Mouse (Mus musculus) cerebellum, adult 11-12 months (tissue): ENCODE data around the gene Vrk1.

Experiments
- DNase-seq: peaks from one replicate; pipeline ENCODE4 v3.0.0; 2022

Gene Vrk1

DNA sequence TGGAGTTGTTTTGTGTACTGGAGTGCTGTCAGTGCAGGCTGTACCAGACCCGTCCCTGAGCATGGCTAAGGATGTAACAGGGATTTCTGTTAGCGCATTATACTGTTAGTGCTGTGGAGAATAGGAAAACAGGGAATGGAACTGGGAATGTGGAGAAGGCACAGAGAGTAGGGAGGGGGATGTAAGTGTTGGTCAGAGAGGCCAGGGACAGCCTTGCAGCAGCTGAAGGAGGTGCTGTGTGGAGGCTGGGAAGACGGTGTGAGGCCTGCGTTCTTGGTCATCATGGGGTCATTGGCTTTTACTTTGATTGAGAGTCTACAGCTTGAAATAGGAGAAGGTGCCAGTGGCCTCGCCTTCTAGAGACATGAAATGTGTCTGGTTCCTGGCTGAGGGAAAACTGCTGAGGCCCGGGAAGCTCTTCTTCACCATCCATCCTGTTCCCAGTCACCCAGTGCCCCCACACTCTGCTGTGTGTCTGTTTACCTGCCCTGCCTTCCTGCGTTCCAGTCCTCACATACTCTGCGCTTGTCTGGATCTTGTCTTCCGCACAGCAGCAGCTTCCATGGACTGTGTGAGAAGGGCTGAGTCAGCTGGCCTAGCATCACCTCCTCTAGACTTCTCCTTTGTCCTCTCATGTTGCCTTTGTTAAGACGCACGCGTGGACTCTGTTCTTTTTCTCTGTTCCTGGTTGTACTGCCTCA, 50.0 kb downstream of the Vrk1 start:
- DNase-seq: no peak

DNA sequence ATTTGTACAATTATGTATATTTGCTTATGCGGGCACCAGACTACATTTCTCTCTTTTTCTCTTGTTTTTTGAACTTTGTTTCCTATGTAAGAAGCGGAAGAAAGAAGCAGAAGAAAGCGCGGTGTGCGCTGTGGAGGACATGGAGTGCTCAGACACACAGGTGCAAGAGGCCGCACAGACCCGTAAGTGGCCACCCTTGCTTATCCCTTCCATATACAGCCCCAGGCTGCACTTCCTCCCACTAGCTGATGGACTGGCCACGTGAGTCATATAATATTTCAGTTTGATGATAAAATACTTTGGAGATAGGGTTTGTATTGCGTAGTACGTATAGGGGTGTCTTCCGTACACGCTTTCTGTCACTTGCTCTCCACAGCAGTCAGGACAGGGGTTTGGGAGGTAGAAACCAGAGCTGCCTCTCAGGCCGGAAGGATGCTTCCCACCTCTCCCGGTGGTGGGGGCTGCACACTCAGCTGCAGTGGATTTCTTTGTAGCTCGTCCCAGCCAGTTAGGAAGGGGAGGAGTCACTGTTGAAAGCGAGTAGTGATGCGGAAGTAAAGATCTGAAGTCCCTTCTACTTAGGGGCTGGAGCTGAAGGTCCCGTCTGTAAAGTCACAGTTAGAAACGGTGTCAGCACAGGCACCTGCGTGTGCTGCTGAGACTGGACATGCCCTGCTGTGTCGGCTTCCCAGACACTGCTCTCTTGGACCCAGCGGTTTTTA, 60.6 kb downstream of the Vrk1 start:
- DNase-seq: no peak

DNA sequence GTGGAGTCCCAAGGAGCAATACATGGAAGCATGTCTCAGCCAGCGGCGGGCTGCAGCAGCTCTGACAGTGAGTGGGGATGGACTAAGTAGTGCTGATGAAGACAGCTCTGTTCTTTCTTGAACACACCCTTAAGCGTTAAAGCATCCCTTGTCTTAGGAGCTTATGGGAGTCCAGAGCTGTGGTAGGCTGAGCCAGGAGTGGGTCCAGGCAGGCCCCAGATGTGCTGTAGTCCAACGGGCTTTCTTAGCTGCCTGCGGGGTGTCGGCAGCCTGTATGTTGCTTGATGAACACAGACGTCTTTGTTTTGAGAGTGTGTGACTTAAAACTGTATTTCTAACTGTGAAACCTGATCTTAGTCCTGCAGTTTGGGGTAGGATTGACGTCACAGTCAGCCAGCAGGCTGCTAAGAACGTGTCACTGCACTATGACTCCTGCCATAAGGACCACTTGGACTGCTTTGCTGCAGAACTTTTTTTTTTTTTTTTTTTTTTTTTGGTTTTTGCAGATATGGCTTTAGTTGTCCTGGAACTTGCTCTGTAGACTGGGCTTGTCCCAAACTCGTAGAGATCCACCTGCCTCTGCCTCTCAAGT, 61.6 kb downstream of the Vrk1 start:
- DNase-seq: no peak

DNA sequence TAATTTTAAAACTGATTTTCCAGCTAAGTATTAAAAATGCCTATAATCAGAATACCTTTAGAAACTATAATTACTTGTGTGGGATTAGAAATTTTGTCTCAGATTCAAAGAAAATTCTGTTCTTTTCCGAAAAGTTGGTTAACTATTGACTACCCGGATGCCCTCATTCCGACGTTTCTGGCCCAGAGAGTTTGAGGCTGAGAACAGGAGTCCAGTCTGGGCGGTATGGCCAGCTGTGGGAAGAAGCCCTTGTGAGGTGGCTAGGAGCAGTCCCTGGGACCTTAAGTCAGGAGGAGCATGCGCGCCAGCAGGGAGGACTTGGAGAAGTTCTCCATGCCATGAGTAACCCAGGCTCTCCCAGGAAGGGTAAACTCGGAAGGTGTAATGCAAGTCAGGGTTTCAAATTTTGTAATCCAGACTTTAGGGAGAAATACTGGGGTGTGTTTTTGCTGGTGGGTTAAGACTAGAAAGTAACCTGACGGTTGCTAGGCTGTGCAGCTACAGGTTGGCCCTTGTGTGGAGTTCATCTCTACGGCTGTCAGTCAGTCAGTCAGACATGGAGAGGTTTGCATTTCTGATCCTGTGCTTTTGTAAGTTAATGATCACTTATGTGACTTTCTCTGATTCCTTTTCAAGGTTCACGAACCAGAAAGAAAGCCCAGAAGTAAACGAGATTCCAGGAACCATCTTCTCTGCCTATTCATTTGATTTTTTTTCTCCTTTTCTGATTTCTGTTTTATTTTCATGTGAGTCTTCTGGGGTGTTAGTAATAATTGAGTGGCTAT, 64.5 kb downstream of the Vrk1 start:
- DNase-seq: no peak

DNA sequence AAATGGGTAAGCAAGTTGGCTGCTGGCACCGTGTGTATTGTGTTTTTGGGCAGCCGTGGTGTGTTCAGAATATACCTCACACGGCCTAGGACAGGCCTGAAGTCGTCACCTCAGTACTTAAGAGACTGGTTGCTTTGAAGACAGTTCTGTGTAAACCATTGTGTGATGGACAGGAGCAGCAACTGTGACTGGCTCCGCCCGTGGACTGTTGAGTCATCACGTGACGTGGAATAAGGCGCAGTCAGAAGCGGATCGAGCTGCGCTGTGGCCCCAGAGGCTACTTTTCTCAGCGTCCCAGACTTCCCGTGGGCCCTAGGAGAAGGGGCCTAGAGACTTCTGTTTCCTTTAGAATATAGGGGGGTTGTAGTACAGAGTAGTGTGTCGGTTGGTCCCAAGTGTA, 66.1 kb downstream of the Vrk1 start:
- DNase-seq: no peak

DNA sequence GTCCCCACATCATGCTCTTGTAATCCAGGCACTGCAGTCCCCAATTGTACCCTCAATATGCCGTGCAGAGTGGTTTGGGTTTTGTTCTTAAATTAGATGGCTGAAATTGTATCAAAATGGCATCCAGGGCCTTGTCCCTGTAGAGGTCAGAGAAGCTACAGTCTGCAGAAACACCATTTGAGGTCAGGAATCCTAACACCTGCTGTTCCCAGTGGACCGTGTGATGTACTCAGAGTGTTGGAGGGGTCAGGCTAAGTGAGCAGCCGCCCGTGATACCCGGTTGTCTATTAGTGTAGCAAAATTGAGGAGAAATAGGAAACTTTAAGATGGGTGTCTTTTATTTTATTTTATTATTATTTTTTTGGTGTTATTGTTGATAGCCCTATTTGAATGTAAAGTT, 70.5 kb downstream of the Vrk1 start:
- DNase-seq: no peak

DNA sequence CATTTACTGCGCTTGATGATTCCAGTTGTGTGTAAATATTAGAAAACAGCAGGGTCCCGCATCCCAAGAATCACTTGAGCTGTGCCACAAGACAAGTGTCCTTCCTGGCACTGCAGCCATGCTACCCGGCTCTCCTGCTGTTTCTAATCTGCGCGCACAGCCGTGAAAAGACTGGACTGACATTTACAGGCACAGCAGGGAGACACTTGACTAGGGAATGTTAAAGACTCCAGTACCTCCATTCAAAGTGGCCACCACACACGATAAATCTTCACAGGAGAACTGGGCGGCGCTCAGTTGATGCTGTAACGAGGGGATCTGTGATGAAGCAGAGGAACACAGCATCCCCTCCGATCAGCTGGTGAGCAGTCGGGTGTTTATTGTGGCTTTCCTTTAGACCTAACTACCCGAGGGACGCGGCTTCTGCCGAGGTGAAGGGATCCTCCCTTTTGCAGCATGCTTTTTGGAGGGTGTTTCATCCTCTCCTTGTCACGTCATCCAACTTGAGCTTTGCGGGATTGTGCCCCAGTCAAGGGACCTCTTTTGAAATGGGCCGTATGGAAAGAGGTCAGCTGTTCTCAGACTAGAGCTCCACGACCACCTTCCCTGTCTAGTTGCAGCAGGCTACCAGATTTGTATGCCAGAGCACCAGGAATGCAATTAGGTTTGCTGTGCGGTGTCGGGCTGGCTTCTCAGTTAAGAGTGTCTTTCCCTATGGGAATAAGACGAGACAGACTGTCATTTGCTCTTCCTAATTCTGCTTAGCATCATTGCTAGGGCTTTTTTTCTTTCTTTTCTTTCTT, 71.1 kb downstream of the Vrk1 start:
- peak; percentile 65 for DNase-seq

DNA sequence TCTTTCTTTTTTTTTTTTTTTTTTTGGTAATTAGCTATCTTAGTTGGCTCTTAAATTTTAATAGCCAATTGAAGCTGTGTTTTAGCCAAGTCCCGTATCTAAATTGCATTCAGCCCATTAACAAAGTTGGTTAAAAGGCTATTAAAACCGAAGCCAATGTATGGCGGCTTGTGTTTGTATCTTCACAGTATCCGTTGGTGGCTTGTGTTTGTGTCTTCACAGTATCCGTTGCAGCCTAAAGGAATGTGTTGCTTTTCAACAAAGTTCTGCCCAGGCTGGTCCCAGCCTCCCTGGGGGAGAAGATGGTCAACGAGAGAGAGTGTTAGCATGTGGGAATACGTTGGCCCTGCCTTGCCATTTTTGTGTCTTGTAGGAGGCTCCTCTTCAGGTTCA, 71.7 kb downstream of the Vrk1 start:
- no peak for DNase-seq

DNA sequence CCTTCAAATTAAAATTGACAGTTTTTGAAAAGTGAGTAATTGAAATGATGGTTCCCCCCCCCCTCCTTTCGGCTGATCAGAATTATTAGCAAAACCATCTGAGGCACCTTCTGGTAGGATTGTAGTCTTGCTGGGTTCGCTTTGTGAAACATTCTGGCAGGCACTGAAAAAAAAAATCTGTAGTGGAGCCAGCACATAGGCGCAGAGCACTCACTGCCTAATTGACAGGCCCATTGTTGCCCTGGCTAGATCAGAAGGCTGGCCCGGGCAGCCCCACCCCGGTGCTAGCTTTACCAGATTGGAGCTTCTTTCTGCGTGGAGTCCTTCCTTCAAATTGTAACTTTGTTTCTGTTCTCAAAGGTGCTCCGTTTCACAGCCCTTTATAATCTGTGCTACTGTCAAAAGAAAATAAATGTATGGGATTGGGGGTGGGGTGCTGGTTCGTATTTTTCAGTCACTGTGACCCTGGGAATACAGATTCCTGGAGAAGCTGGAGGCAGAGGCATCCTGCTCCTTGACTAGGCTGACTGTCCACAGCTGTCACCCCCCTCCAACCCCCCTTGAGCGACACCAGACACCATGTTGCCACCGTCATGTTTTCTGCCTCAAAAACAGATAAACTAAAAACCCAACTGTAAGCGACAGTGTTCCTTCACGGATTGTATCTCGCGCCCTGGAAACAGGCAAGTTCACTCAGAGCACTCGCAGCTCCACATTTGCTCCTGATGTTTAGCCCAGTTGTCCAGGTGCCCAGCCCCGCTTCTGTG, 72.3 kb downstream of the Vrk1 start:
- DNase-seq: no peak

DNA sequence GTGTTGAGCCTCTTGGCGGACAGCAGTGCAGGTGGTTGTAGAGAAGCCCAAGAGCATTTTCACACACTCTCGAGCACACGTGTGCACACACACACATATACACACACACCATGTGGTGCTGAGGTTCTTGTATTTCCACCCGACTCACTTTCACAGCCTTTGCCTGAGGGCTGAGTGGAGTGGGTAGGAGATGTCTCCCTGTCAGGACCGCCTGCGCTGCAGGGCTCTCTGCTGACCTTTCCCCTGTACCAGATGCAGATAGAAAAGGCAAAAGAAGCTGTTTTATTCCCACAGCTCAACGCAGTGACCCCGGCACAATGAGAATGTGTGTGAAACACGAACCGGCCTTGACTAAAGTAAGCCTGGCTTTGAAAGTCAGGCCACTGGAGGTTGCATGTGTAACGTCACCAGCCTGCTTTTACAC, 72.9 kb downstream of the Vrk1 start:
- no peak for DNase-seq

DNA sequence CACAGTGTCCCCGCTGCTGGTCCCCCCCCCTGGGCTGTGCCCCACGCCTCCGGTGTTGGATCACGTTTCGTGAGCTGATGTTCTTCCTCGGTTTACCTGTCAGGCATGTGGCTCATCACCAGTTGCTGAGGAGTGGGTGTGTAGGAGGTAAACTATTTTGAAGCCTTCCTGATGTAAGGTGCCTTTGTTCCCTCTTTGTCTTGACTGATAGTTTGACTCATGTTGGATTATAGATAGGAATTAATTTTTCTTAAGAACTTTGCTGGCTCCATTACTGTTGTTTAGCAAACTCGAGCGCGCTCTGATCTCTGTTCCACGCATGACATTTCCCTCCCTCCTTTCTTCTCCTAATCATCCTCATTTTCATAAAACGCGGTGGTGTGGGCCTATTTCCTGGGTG, 74.1 kb downstream of the Vrk1 start:
- DNase-seq: no peak

DNA sequence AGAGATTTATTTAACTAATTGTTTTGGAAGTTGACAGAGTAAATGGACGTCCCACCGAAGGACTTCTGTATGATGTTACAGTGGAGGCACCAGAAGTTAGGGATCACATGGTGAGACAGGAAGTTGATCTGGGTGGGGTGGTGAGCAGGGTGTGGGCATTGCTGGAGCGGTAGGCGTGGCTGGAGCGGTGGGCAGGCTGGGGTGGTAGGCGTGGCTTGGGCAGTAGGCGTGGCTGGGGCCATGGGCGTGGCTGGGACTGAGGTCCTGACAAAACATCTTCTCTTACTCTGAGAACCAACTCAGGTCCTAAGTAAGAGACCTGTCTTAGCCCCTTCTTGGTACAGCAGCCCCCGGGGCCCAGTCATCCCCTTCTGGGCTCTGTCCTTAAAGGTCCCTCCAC, 84.8 kb downstream of the Vrk1 start:
- no peak for DNase-seq

DNA sequence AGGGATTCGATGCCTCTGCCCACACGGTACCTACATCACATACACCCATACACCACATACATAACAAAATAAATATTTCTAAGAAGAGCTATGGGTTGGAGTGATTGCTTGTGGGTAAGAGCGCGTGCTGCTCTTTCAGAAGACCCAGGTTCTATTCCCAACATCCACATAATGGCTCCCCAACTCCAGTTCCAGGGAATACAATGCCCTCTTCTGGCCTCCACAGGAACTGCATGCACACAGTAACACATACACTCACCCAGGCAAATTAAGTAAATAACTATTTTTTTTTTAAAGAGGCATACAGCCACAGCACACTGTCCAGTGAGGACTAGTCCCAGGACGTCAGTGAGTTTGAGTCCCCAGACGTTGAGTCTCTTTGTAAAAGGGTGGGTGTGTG, 92.0 kb downstream of the Vrk1 start:
- DNase-seq: no peak

DNA sequence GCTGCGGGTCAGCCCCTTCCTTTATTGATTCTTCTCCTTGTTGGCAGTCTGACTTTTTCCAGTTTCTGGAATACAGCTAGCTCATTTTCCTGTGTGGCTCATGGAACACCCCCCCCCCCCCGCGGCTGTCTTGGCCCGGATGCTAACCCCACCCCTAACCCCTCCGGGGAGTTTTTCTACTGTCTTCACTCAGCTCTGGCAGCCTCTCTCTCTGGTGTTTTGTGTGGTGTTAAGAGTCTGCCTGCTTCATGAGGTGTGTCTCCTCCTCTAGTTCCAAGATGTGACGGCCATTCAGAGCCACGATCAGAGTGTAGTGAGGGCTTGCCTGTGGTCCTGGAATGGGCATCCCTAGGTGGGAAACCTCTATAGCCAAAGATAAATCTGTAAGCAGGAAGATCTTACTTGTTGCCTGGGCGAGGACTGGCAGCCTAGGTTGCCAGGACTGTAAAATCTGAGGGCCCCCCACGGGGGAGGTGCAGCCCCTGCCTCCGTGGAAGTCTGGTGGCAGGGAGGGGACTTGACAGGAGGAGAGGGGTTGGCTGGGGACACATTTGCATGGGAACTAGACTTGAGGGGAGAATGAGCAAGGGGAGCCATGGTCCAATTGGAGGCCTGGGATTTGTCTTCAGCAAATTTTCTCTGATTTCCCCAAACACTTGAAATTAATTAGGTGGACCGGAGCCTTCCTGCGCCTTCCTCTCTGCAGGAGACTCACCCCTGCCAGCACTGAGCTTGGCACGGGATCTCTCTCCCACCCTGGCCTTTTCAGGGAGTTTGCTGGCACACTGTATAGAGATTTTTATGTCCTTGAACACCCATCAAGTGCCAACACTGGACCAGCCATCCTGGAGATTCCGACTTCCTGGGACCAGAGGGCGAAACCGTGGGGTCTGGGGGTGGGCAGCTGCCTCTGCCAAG, 93.0 kb downstream of the Vrk1 start:
- no peak for DNase-seq

DNA sequence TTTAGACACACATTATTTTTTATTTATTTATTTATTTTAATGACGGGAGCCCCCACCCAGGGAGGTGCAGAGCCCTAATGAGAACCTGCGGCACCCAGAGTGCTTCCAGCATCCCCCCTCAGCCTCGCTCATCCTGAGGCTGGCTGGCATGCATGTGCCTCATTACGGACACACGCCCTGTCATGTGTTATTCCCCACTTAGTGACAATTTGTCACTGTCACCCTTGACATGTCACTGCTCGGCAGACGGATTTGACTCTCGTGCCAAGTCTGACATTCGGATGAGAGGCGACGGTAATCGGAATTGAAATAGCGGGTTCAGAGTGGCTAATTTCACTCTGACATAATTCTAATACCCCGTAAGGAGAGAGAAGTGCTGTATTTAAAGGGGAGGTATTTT, 97.2 kb downstream of the Vrk1 start:
- no peak for DNase-seq

DNA sequence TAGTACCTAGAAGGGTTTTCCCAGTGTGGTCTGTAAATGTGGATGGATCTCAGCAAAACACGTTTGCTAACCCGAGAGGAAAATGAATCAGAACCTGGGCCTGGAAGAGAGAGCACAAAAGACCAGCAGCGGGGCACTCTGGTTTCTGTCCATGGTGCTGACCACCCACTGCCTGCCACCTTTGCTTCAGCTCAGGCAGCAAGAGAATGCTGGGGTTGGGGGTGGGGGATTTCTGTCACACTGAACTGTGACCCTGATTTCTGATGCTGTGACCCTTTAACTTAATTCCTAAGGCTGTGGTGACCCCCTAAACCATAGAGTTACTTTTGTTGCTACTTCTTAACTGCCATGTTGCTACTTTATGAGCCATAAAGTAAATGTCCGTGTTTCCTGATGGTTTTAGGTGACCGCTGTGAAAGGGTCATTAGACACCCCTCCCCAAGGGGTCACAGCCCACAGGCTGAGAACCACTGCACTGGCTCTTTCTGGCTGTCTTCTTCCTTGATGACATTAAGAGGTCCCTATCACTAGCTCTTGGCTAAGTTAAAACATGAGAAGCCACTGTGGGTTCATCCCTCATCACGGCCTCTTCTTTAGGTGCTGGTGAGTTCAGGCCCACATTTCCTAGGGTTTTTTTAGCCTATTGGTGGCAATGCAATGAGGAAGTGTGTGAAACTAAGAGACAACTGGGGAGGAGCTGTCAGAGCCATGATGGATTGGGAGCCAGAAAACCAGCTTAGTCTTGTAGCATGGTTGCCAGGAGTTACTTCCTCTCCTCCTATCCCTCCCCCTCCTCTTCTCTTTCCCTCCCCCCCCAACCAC, 105.3 kb downstream of the Vrk1 start:
- no peak for DNase-seq

DNA sequence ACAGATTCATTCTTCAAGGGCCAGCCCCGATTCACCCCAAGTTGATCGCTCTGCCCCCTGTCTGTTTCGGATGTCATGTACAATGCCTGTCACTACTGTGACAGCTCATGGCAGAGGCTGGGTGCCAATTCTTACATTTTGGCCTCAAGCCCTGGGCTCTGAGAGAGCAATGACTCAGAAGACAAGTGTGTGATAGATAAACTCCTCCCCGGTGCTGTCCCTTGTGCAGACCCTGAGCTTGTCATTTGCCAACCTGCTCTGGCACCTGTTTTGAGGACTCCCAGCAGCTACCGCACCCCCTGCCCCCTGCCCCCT, 105.8 kb downstream of the Vrk1 start:
- DNase-seq: peak; percentile 17

DNA sequence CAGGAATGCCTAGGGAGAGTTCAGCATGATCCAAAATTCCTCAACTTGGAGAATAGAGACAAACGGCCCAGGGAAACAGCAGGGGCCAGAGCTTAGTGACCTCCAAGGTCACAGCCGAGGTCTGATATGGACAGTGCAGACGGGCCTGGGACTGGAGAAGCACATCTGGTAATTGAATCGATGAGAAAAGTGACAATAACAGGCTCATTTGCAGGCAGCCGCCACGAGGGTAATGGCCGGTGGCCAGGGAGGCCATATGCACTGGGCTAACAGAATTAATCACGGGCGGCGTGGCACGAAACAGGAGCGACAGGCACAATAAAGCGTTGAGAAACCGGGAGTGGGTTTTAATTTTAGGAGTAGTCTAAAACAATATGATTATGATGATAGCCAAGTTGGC, 113.2 kb downstream of the Vrk1 start:
- DNase-seq: peak; percentile 27

DNA sequence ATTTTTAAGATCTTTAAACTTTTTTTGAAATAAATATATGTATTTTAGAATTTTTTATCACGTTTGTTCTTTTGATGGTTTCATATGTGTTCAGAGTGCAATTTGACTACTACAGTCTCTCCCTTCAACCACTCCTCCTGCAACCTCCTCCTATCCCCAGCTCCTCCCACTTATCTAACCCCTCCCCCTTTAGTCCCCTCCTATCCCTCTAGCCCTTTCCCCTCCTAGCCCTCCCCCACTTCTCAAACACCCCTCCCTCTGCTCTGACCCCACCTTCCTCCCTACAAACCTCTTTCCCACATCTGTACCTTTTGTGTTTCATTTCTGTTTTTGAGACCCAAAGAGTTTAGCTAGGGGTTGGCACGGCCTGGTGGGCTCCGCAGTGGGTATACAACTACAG, 114.6 kb downstream of the Vrk1 start:
- DNase-seq: no peak
